ENCODE assay signal across 12 mouse cellular contexts in the genomic region with DNA sequence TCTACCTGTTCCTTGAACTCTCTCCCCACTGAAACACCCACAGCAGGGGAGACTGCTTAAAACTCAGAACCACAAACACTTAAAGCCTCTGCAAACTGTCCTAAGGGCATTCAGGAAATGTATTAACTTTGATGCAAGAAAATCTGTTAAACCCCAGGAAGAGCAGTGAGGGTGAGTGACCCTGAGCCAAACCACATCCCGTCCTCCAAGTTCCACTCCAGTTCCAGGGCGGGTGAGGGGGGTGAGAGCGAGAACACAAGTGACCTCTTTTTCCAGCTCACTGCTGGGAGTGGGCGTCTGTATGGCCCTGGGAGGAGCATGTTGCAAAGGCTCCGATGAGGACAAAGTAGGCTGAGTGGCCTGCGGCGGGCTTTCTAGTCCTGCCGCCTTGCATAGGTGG. TPM values are rescaled to one million over a fixed set of nuclear protein-coding genes. Genes with fewer than 3 reads are reported as not detected.
DNase-seq lines count a peak whose midpoint lies in the region.
"Had no signal": no experiment of that assay in that cellular context is flagged by ENCODE, and none has a peak within 500 bp of the region (broad histone marks: within the 10 kb centered on the region; RNA-seq: fewer than 3 reads in every experiment).

No protein-coding gene starts in this region.

- peak; percentile 69 for DNase-seq in adrenal gland, adult 2 months
- DNase-seq in adrenal gland, adult 18-20 months (ENCODE audit: low spot score in 2 of 2), result no peak
- peak; percentile 72 for DNase-seq in retina, postnatal 1 day
- DNase-seq in retina, embryonic 14.5 days (ENCODE audit: low spot score), result no peak
- DNase-seq in kidney, postnatal 14 days, result peak; percentile 53
- no peak for DNase-seq in frontal cortex, postnatal 10 days (ENCODE audit: low spot score in 2 of 2)
- DNase-seq in heart, adult 9 months (ENCODE audit: low spot score in 2 of 2), result no peak
- no peak for DNase-seq in spleen, postnatal 14 days (ENCODE audit: low spot score in 2 of 2)
- DNase-seq: B cell, adult 2 months; cerebellum, adult 18-20 months; heart, adult 18-20 months; heart, postnatal 14 days had no signal

RNA-seq across cellular contexts. Expression of a gene that starts 10.5 kb away (rescaled TPM):
- 1,000 to 10,000 TPM; 1,164 to 1,465 TPM for total RNA-seq in adrenal gland, adult 2 months (2021)
- 187 and 262 TPM in 2 replicates for polyA plus RNA-seq in adrenal gland, adult 2 months (2012; rRNA removed)
- total RNA-seq in adrenal gland, adult 18-20 months (2021), result 1,000 to 10,000 TPM; 1,132 to 1,460 TPM

Comparison
In these comparisons a context has a peak if more than half of its experiments do, and no peak if none do; other contexts are left out.
1. DNase-seq: peak in adrenal gland, adult 2 months (single experiment), retina, postnatal 1 day (single experiment) and kidney, postnatal 14 days (single experiment); none in adrenal gland, adult 18-20 months (0 of 2), retina, embryonic 14.5 days (single experiment), frontal cortex, postnatal 10 days (0 of 2), heart, adult 9 months (0 of 2) and spleen, postnatal 14 days (0 of 2).